Mouse (Mus musculus): ENCODE data around the gene Snf8. TPM values are rescaled to one million over a fixed set of nuclear protein-coding genes. Genes with fewer than 3 reads are reported as not detected.
A peak's percentile ranks its signal among the peaks of the same experiment; 100 is the strongest.

Gene Snf8
- polyA plus RNA-seq, 1 experiment from 2014 or later, result 91.8 TPM

DNA sequence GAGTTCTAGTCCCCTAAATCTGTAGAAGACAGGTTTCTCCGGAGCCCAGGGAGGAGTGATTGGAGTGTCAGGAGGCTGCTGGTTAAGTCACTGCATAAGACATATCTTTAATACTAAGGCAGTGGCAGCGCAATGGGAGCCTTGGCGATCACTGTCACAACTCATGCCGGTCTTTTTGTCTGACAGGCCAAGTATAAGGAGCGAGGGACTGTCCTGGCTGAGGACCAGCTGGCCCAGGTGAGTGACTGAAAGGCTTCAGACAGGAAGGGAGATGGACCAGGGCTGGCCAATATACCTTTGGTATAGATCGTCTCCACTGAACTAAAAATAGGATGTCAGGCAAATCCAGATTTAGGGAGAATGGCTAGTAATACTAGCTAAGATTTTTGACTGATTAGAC, 448 bp downstream of the Snf8 start:
- 0 out of 2 replicates have a peak overlapping the region, but pooled peaks have one; percentile 37 for H3K27ac ChIP-seq (ENCODE audit: low read depth, low read length)
- no peaks in the 10 kb centered on the region for H3K9me3 ChIP-seq (ENCODE audit: control insufficient read depth)
- peak overlapping the region; percentile 79 for H3K9ac ChIP-seq (ENCODE audit: low read depth, low read length)
- peak overlapping the region; percentile 87 for H3K4me2 ChIP-seq (replicated peaks; ENCODE audit: low read depth)
- H3K4me3 ChIP-seq (ENCODE audit: low read depth, low read length), result peak overlapping the region; percentile 88
- ATAC-seq, result no peak
- H3K4me1 ChIP-seq (replicated peaks; ENCODE audit: control insufficient read depth, insufficient read depth, low read length), result peaks cover 4% of the 10 kb centered on the region
- no peaks in the 10 kb centered on the region for H3K27me3 ChIP-seq (replicated peaks; ENCODE audit: control insufficient read depth, insufficient read depth, low read length)
- H3K36me3 ChIP-seq (ENCODE audit: control insufficient read depth, insufficient read depth), result peaks cover 14% of the 10 kb centered on the region
- no peak for TF ChIP-seq CTCF (IDR thresholded peaks at IDR 0.05; ENCODE audit: low read depth)
- 5% methylated on average over 6 of the region's 6 CpGs for WGBS

DNA sequence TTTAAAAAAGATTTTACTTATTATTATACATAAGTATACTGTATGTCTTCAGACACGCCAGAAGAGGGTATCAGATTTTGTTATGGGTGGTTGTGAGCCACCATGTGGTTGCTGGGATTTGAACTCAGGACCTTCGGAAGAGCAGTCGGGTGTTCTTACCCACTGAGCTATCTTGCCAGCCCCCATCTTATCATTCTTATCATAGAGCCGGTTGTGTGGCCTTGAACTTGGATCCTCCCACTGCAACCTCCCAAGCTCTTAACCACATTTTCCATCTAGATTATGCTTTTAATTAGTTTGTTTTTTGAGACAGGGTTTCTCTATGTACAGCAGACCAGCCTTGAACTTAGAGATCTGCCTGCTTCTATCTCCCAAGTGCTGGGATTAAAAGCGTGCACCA, 2.8 kb downstream of the Snf8 start:
- no peaks in the 10 kb centered on the region for H3K9me3 ChIP-seq (ENCODE audit: control insufficient read depth)
- peaks cover 4% of the 10 kb centered on the region for H3K4me1 ChIP-seq (replicated peaks; ENCODE audit: control insufficient read depth, insufficient read depth, low read length)
- H3K4me3 ChIP-seq (ENCODE audit: low read depth, low read length), result no peak overlapping the region
- H3K27ac ChIP-seq (ENCODE audit: low read depth, low read length), result no peak overlapping the region
- peaks cover 23% of the 10 kb centered on the region for H3K36me3 ChIP-seq (ENCODE audit: control insufficient read depth, insufficient read depth)
- TF ChIP-seq CTCF (IDR thresholded peaks at IDR 0.05; ENCODE audit: low read depth), result no peak
- H3K4me2 ChIP-seq (replicated peaks; ENCODE audit: low read depth), result no peak overlapping the region
- H3K27me3 ChIP-seq (replicated peaks; ENCODE audit: control insufficient read depth, insufficient read depth, low read length), result no peaks in the 10 kb centered on the region
- ATAC-seq, result no peak
- H3K9ac ChIP-seq (ENCODE audit: low read depth, low read length), result no peak overlapping the region
- WGBS, result 73% methylated on average over 5 of the region's 5 CpGs

DNA sequence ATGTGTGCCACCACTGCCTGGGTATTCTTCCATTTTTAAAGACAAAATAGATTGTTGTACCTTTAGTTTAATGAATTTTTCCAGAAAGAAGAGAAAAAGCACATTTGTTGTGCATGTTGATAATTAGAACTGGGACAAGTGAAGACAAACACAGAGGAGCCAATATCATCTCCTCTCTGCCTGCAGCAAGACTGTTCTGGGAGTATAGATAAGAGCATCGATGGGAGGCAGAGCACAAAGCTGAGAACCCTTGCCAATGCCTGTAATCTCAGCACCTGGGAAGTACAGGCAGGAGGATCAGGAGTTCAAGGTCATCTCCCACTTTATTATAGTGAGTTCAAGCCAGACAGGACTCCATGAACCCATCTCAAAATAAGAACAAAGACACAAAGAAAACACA, 3.9 kb downstream of the Snf8 start:
- Histone ChIP-seq H3K9me3 (ENCODE audit: control insufficient read depth) (no peaks in the 10 kb centered on the region), H3K27me3 (replicated peaks; ENCODE audit: control insufficient read depth, insufficient read depth, low read length) (no peaks in the 10 kb centered on the region), H3K27ac (ENCODE audit: low read depth, low read length) (no peak overlapping the region), H3K4me2 (replicated peaks; ENCODE audit: low read depth) (no peak overlapping the region), H3K4me1 (replicated peaks; ENCODE audit: control insufficient read depth, insufficient read depth, low read length) (peaks cover 4% of the 10 kb centered on the region), H3K9ac (ENCODE audit: low read depth, low read length) (no peak overlapping the region), H3K36me3 (ENCODE audit: control insufficient read depth, insufficient read depth) (peaks cover 30% of the 10 kb centered on the region), H3K4me3 (ENCODE audit: low read depth, low read length) (no peak overlapping the region)
- WGBS, result 18% methylated on average over 1 of the region's 1 CpGs
- ATAC-seq, result no peak
- TF ChIP-seq CTCF (IDR thresholded peaks at IDR 0.05; ENCODE audit: low read depth), result no peak

DNA sequence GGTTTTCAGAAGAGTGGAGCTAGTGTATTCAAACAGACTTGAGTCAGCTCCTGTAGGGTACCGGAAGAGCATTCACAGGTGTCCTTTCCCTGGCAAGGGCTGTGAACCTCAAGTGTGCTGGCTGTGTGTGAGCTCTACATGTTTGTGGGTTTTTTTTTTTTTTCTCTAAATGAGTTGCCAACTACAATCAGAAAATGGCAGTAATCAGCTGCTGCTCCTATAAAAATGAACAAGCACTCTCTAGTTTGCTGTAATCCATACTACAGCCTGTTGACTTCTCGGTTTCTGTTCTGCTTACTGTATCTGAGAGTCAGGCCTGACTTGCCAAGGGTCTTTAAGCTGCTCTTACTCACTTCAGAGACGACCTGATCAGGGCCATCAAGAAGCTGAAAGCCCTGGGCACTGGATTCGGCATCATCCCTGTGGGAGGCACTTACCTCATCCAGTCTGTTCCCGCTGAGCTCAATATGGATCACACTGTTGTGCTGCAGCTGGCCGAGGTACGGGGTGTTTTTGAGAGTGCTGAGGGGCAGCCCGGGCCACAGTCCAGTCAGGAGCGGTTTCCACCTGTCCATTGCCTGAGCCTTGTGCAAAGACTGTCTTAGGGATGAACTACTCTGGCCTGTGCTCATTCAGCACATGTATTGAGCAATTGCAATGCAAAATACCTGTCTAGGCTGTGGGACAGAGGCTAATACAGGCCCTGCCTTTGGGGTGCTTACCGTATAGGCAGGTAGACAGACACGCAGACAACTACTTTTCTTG, 10.3 kb downstream of the Snf8 start:
- Histone ChIP-seq H3K27ac (ENCODE audit: low read depth, low read length) (no peak overlapping the region), H3K4me1 (replicated peaks; ENCODE audit: control insufficient read depth, insufficient read depth, low read length) (no peaks in the 10 kb centered on the region), H3K4me3 (ENCODE audit: low read depth, low read length) (no peak overlapping the region), H3K27me3 (replicated peaks; ENCODE audit: control insufficient read depth, insufficient read depth, low read length) (no peaks in the 10 kb centered on the region), H3K9ac (ENCODE audit: low read depth, low read length) (no peak overlapping the region), H3K4me2 (replicated peaks; ENCODE audit: low read depth) (no peak overlapping the region), H3K9me3 (ENCODE audit: control insufficient read depth) (no peaks in the 10 kb centered on the region), H3K36me3 (ENCODE audit: control insufficient read depth, insufficient read depth) (peaks cover 57% of the 10 kb centered on the region)
- ATAC-seq, result no peak
- WGBS, result 87% methylated on average over 11 of the region's 11 CpGs
- TF ChIP-seq CTCF (IDR thresholded peaks at IDR 0.05; ENCODE audit: low read depth), result no peak

DNA sequence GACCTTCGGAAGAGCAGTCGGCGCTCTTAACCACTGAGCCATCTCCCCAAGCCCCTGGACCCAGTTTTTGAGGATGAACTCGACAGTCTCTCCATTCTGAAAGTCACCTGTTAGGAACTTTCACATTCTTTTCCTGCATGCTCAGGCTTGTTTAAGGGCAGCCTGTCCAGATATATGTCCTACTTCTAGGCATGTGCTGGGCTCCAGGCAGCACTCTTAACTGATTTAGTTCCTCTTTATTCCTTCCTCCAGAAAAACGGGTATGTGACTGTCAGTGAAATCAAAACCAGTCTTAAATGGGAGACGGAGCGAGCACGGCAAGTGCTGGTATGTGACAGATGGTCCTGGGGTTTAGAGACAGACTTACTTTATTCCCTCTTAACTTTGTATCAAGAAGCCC, 11.3 kb downstream of the Snf8 start:
- H3K9me3 ChIP-seq (ENCODE audit: control insufficient read depth), result no peaks in the 10 kb centered on the region
- peaks cover 60% of the 10 kb centered on the region for H3K36me3 ChIP-seq (ENCODE audit: control insufficient read depth, insufficient read depth)
- ATAC-seq, result no peak
- 83% methylated on average over 8 of the region's 8 CpGs for WGBS
- H3K4me2 ChIP-seq (replicated peaks; ENCODE audit: low read depth), result no peak overlapping the region
- H3K27ac ChIP-seq (ENCODE audit: low read depth, low read length), result no peak overlapping the region
- H3K4me1 ChIP-seq (replicated peaks; ENCODE audit: control insufficient read depth, insufficient read depth, low read length), result no peaks in the 10 kb centered on the region
- TF ChIP-seq CTCF (IDR thresholded peaks at IDR 0.05; ENCODE audit: low read depth), result no peak
- no peaks in the 10 kb centered on the region for H3K27me3 ChIP-seq (replicated peaks; ENCODE audit: control insufficient read depth, insufficient read depth, low read length)
- H3K9ac ChIP-seq (ENCODE audit: low read depth, low read length), result no peak overlapping the region
- H3K4me3 ChIP-seq (ENCODE audit: low read depth, low read length), result no peak overlapping the region

DNA sequence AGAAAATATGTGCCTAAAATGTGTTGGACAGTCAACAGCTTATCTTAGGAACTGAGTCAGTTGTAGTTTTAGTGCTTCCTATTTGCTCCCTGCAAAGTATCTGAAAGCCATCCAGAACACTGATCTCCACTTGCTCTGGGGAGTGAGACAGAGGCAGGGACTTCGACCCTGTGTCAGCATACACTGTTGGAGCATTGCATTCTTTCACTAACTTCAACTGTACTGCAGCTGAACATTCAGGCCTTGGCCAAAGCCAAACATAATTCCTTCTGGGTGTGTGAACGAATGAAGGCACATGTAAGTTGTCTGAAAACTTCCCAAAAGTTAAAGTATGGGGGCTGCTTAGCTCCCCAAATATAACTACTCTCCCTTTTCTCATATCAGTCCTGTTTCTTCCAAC, 12.1 kb downstream of the Snf8 start:
- Histone ChIP-seq H3K9me3 (ENCODE audit: control insufficient read depth) (no peaks in the 10 kb centered on the region), H3K4me3 (ENCODE audit: low read depth, low read length) (no peak overlapping the region), H3K4me2 (replicated peaks; ENCODE audit: low read depth) (no peak overlapping the region), H3K27ac (ENCODE audit: low read depth, low read length) (peak overlapping the region; percentile 9; the same call in 1 of the 2 replicates), H3K9ac (ENCODE audit: low read depth, low read length) (no peak overlapping the region), H3K4me1 (replicated peaks; ENCODE audit: control insufficient read depth, insufficient read depth, low read length) (no peaks in the 10 kb centered on the region), H3K27me3 (replicated peaks; ENCODE audit: control insufficient read depth, insufficient read depth, low read length) (no peaks in the 10 kb centered on the region), H3K36me3 (ENCODE audit: control insufficient read depth, insufficient read depth) (peaks cover 67% of the 10 kb centered on the region)
- WGBS, result 56% methylated on average over 2 of the region's 2 CpGs
- TF ChIP-seq CTCF (IDR thresholded peaks at IDR 0.05; ENCODE audit: low read depth), result no peak
- ATAC-seq, result no peak; the same call in 1 of the 2 replicates

Measured in intestine, postnatal 0 days (tissue).